Mouse (Mus musculus) kidney, postnatal 4 days (tissue): Measurements from ENCODE around the gene Phxr2.
"Not testable (repeated sequence)": the region's sequence is repeated elsewhere in the genome, so short reads cannot be mapped to it uniquely, and the experiment has no call there.

Experiments used
- DNase-seq, 2 experiments: peaks; one replicate each; pipeline ENCODE4 v3.0.0; 2021; ENCODE audit warnings: mixed read lengths in 2 of 2

Gene Phxr2

GRCm38 (mm10) chr10:99126225-99126624 is at the start of gene Phxr2:
Gene Phxr2, minus strand, starts transcription at chr10:99126325.
- DNase-seq: no peak

DNA sequence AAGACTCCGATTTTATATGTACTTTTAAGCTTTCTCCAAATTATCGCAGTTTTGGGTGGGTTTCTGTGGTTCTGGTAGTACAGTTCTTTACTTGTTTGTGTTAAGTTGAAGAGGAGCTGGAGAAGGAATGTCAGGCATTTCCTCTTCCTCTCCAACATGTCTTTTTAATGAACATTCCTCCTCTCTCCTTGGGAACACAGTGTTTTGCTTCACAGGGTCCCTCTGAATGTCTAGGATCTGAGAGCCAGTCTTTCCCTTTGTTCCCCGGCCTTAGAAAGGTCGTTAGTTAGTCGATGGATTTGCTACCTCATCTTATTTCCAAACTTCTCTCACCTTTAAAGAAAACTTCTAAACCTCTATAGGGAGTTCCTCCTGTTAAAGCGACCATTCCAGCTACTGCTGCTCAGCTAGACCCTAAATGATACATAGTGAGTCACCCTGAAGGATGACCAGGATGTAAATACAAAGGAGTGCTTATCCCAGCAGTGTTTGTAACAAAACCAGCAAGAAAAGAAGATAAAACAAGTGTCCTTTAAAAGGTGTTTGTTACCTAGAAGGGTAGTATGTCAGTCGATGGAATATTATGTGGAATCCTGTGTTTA is 46.9 kb upstream of the Phxr2 start:
- DNase-seq: no peak

DNA sequence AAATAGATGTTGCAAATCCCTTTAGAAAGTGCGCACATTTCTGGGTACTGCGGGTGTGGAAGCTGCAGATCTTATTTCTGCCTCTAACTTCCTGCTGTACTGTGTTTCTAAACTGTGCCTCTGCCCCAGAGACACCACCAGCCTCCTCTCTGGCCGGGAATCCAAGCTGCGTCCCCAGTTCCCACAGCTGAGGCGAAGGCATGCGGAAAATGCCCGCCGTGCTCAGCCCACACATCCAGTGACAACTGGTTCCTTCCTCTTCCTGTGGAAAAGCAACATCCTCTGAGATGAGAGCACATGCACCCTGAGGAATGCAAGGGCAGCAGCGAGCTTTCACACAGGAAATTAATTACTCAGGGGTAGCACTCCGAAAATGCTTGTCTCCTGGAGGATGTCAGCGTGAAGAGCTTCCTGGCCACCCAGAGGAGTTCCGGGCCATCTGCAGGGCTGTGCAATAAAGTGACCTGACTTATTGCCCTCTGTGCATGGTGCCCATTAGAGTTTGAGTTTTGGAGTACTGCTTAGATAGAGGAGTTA is 45.9 kb upstream of the Phxr2 start:
- peak; percentile 76 to 86 for DNase-seq

DNA sequence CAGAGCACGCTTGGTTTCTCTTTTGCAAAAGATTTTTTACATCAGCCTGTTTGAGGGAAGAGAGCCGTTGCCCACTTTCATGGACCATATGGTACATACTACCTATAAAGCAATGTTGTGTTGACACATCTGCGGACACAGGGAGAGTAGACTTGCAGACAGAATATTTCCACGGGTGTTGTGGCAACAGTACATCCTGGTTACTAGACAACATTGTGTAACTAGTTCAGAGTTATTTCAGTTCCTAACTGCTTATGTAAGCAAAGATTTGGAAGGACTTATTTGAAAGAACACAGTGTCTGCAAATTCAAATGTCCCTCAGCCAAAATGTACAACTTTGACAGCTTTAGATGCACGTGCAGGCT is 43.6 kb upstream of the Phxr2 start:
- peak in 1 of 2 experiments; percentile 19 for DNase-seq

DNA sequence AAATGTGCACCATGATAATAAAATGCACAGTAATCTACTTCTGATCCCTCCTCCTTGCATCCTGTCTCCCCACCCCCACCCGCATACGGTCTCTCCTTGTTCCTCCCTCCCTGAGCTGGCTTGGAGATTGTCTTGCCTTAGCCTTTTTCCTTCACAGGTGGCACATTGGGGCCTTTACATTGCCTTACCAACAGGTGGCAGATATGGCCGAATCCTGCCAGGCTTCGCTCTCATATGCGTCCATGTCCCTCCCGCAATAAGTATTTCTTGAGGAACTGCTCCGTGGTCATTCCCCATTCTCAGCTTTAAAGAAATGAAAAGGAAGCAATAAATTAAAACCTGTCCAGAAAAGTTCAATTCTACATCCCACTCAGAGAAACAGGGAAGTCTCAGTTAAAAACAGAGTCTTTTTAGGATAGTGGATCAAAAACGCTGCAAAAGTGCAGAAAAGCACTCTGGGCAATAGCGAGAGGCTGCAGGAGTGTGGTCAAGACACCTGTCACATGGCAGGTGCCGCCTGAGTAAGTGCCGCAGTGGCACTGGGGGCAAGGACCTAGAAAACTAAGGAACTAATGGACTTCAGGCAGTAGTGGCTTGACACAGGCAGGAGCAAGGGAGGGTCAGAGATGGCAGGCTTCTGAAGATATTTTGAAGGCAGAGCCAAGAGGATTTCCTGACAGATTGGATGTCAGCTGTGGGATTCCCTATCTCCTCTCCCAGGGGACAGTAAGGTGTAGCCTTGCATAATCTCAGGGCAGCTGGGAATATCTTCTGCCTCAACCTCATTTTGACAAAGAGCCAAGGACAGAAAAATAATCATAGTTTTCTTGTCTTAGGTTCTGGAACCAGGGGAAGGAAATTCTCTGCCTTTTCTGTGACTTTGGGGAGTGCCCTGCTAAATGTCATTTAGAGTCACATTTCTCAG is 43.0 kb upstream of the Phxr2 start:
- peak; percentile 57 to 71 for DNase-seq

DNA sequence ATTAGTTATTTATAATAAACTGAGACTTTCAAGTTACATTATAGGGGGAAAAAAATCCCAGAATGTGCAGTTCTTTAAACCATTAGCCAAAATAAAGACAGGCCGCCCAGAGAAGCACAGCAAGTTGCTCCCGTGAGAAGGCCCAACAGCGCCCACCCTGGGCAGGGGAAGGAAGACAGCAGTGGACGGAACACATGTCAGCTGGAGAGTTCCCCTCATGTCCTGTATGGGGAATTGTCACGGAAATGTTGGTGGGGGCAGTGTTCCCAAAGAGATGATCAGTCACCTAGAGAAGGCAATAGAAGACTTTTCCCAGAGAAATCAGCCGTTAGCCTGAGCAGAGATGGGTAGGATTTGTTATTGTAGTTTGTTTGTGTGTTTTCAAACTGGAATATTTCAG is 42.3 kb upstream of the Phxr2 start:
- DNase-seq: peak; percentile 51 to 73

- DNase-seq: peak in 1 of 2 experiments; percentile 36
Measured at GRCm38 (mm10) chr10:99166392-99166791, 40.3 kb upstream of the Phxr2 start.

- DNase-seq: peak; percentile 48 to 68
Measured at GRCm38 (mm10) chr10:99165751-99166282, 39.7 kb upstream of the Phxr2 start.

- peak; percentile 36 to 61 for DNase-seq
Measured at GRCm38 (mm10) chr10:99164871-99165477, 38.8 kb upstream of the Phxr2 start.

DNA sequence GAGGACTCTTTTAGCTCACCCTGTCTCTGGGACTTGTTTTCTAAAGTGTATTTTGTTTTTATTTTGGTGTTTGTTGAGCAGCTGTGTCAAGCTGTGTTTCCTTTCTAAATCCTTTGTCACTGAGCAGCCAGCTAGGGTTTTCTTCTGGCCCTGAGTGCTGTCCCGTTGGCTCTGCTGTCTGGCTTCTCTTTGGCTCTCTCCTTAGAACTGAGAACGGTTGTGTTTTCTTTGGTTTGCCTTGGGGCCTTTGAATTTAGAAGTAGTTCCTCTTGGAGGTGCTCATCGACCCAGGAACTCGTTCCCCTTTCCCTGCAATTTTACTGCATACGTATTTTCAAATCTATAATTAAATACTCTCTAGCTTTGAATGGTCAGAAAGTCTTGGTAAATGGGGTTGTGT is 36.9 kb upstream of the Phxr2 start:
- no peak for DNase-seq

DNA sequence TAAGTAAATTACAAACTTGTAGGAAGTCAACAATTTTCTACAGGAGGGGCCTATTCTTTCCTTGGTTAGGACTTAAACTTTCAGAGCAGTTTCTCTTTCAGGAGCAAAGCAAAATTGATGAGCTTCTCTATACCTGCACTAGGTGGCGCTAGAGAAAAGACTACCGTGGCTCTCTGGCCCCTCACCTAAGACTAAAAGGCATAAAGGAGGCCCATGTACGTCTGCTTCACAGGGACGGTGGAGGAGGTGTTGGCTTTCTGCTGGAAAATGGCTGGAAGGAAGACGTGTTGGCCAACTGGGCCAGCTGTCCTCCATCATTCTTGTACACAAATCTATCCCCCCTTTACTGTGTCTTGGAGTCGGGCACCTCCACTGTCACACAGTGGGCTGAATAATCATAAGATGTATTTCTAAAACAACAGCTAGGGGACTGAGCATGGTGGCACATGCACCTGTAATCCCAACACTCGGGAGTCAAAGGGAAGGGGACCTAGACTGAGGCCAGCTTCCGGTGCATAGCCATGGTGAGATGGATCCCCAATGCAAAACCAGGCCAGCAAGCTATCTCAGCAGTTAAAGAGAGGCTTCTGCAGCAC is 36.0 kb upstream of the Phxr2 start:
- peak; percentile 24 to 39 for DNase-seq

GRCm38 (mm10) chr10:99157697-99158096 is 31.6 kb upstream of the Phxr2 start:
- DNase-seq: not testable (repeated sequence)

GRCm38 (mm10) chr10:99156808-99157207 is 30.7 kb upstream of the Phxr2 start:
- no peak for DNase-seq

DNA sequence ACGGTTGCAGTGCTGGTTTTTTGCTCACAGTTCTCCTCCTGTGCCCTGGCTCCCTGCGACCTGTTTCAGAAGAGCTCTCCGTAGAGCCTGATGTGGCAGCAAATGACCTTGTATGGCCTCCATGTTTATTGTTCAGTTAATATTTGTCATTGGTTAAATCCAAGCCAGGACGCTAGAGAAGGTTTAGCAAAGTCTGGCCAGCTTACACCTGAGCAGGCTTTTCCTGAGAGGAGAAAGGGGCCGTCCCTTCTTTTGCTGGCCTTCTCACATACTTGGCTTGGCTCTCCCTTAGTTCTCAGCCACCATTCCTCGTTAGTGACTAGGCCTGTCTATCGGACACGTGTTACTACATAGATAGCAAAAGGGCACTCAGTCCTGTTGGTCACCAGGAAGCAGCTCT is 28.5 kb upstream of the Phxr2 start:
- no peak for DNase-seq

GRCm38 (mm10) chr10:99152063-99152462 is 25.9 kb upstream of the Phxr2 start:
- DNase-seq: peak; percentile 60 to 61

- DNase-seq: no peak
Measured at GRCm38 (mm10) chr10:99151580-99151979, 25.5 kb upstream of the Phxr2 start.

- no peak for DNase-seq
Measured at GRCm38 (mm10) chr10:99150016-99150415, 23.9 kb upstream of the Phxr2 start.

GRCm38 (mm10) chr10:99146596-99146995 is 20.5 kb upstream of the Phxr2 start:
- no peak for DNase-seq

GRCm38 (mm10) chr10:99145611-99146010 is 19.5 kb upstream of the Phxr2 start:
- DNase-seq: no peak

GRCm38 (mm10) chr10:99136337-99136736 is 10.2 kb upstream of the Phxr2 start:
- DNase-seq: peak in 1 of 2 experiments; percentile 27

- DNase-seq: no peak
Measured at GRCm38 (mm10) chr10:99133321-99133875, 7.3 kb upstream of the Phxr2 start.

DNA sequence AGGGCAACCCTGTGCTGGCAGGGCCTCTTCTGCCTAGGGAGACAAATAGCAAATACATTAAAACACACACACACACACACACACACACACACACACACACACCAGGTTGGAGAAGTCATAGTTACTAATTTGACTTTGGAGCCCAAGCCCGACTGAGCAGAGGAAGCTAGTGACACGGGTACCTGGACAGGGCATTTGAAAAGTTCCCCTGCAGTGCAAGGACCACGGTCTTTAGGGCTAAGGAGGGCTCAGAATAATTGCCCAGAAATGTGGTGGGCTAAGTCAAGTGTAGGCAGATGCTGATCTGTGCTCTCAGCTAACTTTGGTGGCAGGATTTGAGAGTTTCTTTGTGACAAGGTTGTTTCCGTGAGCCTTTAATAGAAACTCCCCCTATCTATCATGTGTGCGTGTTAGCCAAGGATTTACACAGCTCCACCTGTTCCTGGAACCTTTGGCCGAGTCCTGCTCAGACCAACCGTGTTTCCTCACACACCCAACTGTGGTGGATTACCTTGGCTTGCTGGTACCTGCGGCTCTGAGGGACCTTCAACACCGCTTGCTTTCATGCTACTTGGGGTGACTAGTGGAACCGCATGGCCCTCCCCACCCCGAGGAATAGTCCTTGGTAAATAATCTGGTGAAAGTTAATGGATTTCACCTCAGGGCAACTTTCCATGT is 6.6 kb upstream of the Phxr2 start:
- DNase-seq: no peak
